Mouse (Mus musculus) CH12.LX (cell line): ENCODE measurements around the gene Rrp15. TPM values are rescaled to one million over a fixed set of nuclear protein-coding genes. Genes with fewer than 3 reads are reported as not detected.

ENCODE experiments used
- DNase-seq: peaks from one replicate; pipeline ENCODE4 v3.0.0-alpha.2; 2013; ENCODE audit errors: extremely low read depth
- H3K27ac ChIP-seq: 2 replicates; pipeline ENCODE4 v1.5.1; 2012; ENCODE audit warnings: low read depth, mild to moderate bottlenecking, control low read depth, moderate library complexity; ENCODE audit not compliant: insufficient read depth
- H3K27me3 ChIP-seq: replicated peaks from 2 replicates; pipeline ENCODE3; 2012; ENCODE audit warnings: inconsistent platforms
- H3K36me3 ChIP-seq, 2 experiments: replicated peaks in 1 of 2; 2 replicates each; pipeline versions ENCODE3 to v1.6.1; 2012; ENCODE audit warnings: inconsistent platforms in 1 of 2, low read length in 1 of 2, mild to moderate bottlenecking in 1 of 2, mixed read lengths in 1 of 2, moderate library complexity in 1 of 2; ENCODE audit not compliant: control insufficient read depth in 1 of 2, insufficient read depth in 1 of 2
- H3K4me1 ChIP-seq, 2 experiments: 2 replicates each; pipeline ENCODE4 v1.6.1; 2012; ENCODE audit warnings: inconsistent platforms in 1 of 2, moderate library complexity in 1 of 2; ENCODE audit not compliant: insufficient read depth in 2 of 2, control insufficient read depth in 1 of 2
- H3K4me2 ChIP-seq: 2 replicates; pipeline ENCODE4 v1.6.1; 2012; ENCODE audit warnings: low read depth, mild to moderate bottlenecking, control low read depth; ENCODE audit not compliant: poor library complexity, insufficient read depth, severe bottlenecking
- H3K4me3 ChIP-seq, 3 experiments: fragments of 150-350 bp in 1 of 3; sonication (generic) in 1 of 3; replicated peaks in 1 of 3; 2 replicates each; pipeline versions ENCODE3 to v1.5.1; 2011 to 2012; ENCODE audit warnings: low read depth in 2 of 3, low read length in 2 of 3, mild to moderate bottlenecking in 2 of 3, moderate library complexity in 2 of 3, control low read depth in 1 of 3, improper control_type of control experiment in 1 of 3, inconsistent platforms in 1 of 3, mixed read lengths in 1 of 3; ENCODE audit not compliant: poor library complexity in 1 of 3
- H3K79me2 ChIP-seq: replicated peaks from 2 replicates; pipeline ENCODE4 v1.6.1; 2012; ENCODE audit warnings: mild to moderate bottlenecking, moderate library complexity; ENCODE audit not compliant: control insufficient read depth, poor library complexity, insufficient read depth, severe bottlenecking; ENCODE audit errors: extremely low read depth
- H3K9ac ChIP-seq: 2 replicates; pipeline ENCODE4 v1.6.1; 2012; ENCODE audit warnings: low read depth, mild to moderate bottlenecking, control low read depth, moderate library complexity; ENCODE audit not compliant: insufficient read depth
- H3K9me3 ChIP-seq: replicated peaks from 2 replicates; pipeline ENCODE3; 2012; ENCODE audit warnings: low read length, inconsistent platforms, mixed read lengths
- BHLHE40 ChIP-seq: IDR thresholded peaks from 2 replicates; pipeline ENCODE4 v1.6.1; 2011; ENCODE audit warnings: mild to moderate bottlenecking, low read depth, low read length, improper control_type of control experiment
- CHD2 ChIP-seq: IDR thresholded peaks from 2 replicates; pipeline ENCODE4 v1.6.1; 2011; ENCODE audit warnings: low read length, improper control_type of control experiment
- E2F4 ChIP-seq: IDR thresholded peaks from 2 replicates; pipeline ENCODE4 v1.6.1; 2011; ENCODE audit warnings: low read depth, low read length, improper control_type of control experiment; ENCODE audit not compliant: insufficient replicate concordance
- ELF1 ChIP-seq: IDR thresholded peaks from 2 replicates; pipeline ENCODE4 v1.6.1; 2014; ENCODE audit warnings: low read depth, mild to moderate bottlenecking, inconsistent platforms, low read length, improper control_type of control experiment
- EP300 ChIP-seq: IDR thresholded peaks from 2 replicates; pipeline ENCODE4 v1.6.1; 2011; ENCODE audit warnings: low read length, improper control_type of control experiment
- GABPA ChIP-seq: IDR thresholded peaks from 2 replicates; pipeline ENCODE4 v1.6.1; 2012; ENCODE audit warnings: low read depth, low read length, improper control_type of control experiment, inconsistent platforms; ENCODE audit not compliant: insufficient replicate concordance
- IRF4 ChIP-seq: IDR thresholded peaks from 2 replicates; pipeline ENCODE4 v1.6.1; 2014; ENCODE audit warnings: low read depth, mild to moderate bottlenecking, inconsistent platforms, low read length, improper control_type of control experiment
- JUN ChIP-seq: IDR thresholded peaks from 2 replicates; pipeline ENCODE4 v1.6.1; 2011; ENCODE audit warnings: low read depth, mild to moderate bottlenecking, low read length, improper control_type of control experiment, moderate library complexity; ENCODE audit not compliant: insufficient read depth
- JUND ChIP-seq: conservative IDR thresholded peaks from 2 replicates; pipeline ENCODE4 v1.6.1; 2011; ENCODE audit warnings: low read depth, low read length, improper control_type of control experiment
- KAT2A ChIP-seq: IDR thresholded peaks from 2 replicates; pipeline ENCODE4 v1.6.1; 2012; ENCODE audit warnings: low read length, improper control_type of control experiment, inconsistent platforms; ENCODE audit not compliant: insufficient replicate concordance
- MAFK ChIP-seq: IDR thresholded peaks from 2 replicates; pipeline ENCODE4 v1.6.1; 2011; ENCODE audit warnings: low read length, improper control_type of control experiment; ENCODE audit not compliant: insufficient replicate concordance
- MEF2A ChIP-seq: IDR thresholded peaks from 2 replicates; pipeline ENCODE4 v1.6.1; 2014; ENCODE audit warnings: low read depth, mild to moderate bottlenecking, inconsistent platforms, low read length, improper control_type of control experiment, borderline replicate concordance
- MXI1 ChIP-seq: IDR thresholded peaks from 2 replicates; pipeline ENCODE4 v1.6.1; 2011; ENCODE audit warnings: mild to moderate bottlenecking, low read depth, low read length, improper control_type of control experiment
- MYC ChIP-seq: IDR thresholded peaks from 2 replicates; pipeline ENCODE4 v1.6.1; 2011; ENCODE audit warnings: low read depth, mild to moderate bottlenecking, improper control_type of control experiment, low read length
- NELFE ChIP-seq: IDR thresholded peaks from 2 replicates; pipeline ENCODE4 v1.6.1; 2011; ENCODE audit warnings: low read depth, low read length, improper control_type of control experiment
- NRF1 ChIP-seq: IDR thresholded peaks from 2 replicates; pipeline ENCODE4 v1.6.1; 2014; ENCODE audit warnings: low read depth, mild to moderate bottlenecking, inconsistent platforms, low read length, improper control_type of control experiment, moderate library complexity
- POLR2A ChIP-seq: IDR thresholded peaks from 2 replicates; pipeline ENCODE4 v1.6.1; 2011; ENCODE audit warnings: low read depth, mild to moderate bottlenecking, improper control_type of control experiment, low read length
- POLR2AphosphoS2 ChIP-seq: IDR thresholded peaks from 2 replicates; pipeline ENCODE4 v1.6.1; 2011; ENCODE audit warnings: low read depth, low read length, improper control_type of control experiment
- TBP ChIP-seq: conservative IDR thresholded peaks from 2 replicates; pipeline ENCODE4 v1.6.1; 2011; ENCODE audit warnings: low read depth, low read length, improper control_type of control experiment
- UBTF ChIP-seq: IDR thresholded peaks from 2 replicates; pipeline ENCODE4 v1.6.1; 2012; ENCODE audit warnings: low read depth, mild to moderate bottlenecking, inconsistent platforms, low read length, improper control_type of control experiment, moderate library complexity
- USF1 ChIP-seq: IDR thresholded peaks from 2 replicates; pipeline ENCODE4 v1.6.1; 2014; ENCODE audit warnings: low read depth, mild to moderate bottlenecking, inconsistent platforms, low read length, improper control_type of control experiment
- USF2 ChIP-seq: conservative IDR thresholded peaks from 2 replicates; pipeline ENCODE4 v1.6.1; 2011; ENCODE audit warnings: low read depth, low read length, improper control_type of control experiment
- ZC3H11A ChIP-seq: IDR thresholded peaks from 2 replicates; pipeline ENCODE4 v1.6.1; 2012; ENCODE audit warnings: low read depth, mild to moderate bottlenecking, inconsistent platforms, low read length, improper control_type of control experiment
- ZKSCAN1 ChIP-seq: IDR thresholded peaks from 2 replicates; pipeline ENCODE4 v1.6.1; 2012; ENCODE audit warnings: low read depth, inconsistent platforms, low read length, improper control_type of control experiment, borderline replicate concordance
- ZNF384 ChIP-seq: IDR thresholded peaks from 2 replicates; pipeline ENCODE4 v1.6.1; 2012; ENCODE audit warnings: low read depth, low read length, improper control_type of control experiment, inconsistent platforms
- dilution Hi-C: fragments of 300-500 bp; cut with MboI; formaldehyde crosslinking; loops from 2 replicates; pipeline ENCODE4 v1.14.3; 2020; ENCODE audit warnings: low sequenced_read_pairs; ENCODE audit not compliant: extremely low pct_unique_long_range_greater_than_20kb, extremely low pct_ligation_motif_present
- in situ Hi-C: fragments of 300-500 bp; cut with MboI; formaldehyde crosslinking; loops from 3 replicates; pipeline ENCODE4 v1.14.3; 2019; ENCODE audit warnings: low sequenced_read_pairs, low pct_ligation_motif_present, low pct_unique_long_range_greater_than_20kb, mixed read lengths
- polyA plus RNA-seq: library from polyadenylated mRNA; unstranded; fragments of >175 nt; gene quantifications from 2 replicates; pipeline ENCODE4 v1.2.1, GENCODE M21; 2012; ENCODE audit warnings: low read depth; ENCODE audit not compliant: insufficient read length
- total RNA-seq, 2 experiments: library from RNA; depleted of rRNA; stranded (reverse); fragments of 300-350 nt in 1 of 2; fragments of >200 nt in 1 of 2; gene quantifications; 2 replicates each; pipeline ENCODE4 v1.2.3; 2012 to 2014

The Rrp15 gene
- total and polyA plus RNA-seq, 3 experiments: 83.8 to 176 (median 172) TPM

DNA sequence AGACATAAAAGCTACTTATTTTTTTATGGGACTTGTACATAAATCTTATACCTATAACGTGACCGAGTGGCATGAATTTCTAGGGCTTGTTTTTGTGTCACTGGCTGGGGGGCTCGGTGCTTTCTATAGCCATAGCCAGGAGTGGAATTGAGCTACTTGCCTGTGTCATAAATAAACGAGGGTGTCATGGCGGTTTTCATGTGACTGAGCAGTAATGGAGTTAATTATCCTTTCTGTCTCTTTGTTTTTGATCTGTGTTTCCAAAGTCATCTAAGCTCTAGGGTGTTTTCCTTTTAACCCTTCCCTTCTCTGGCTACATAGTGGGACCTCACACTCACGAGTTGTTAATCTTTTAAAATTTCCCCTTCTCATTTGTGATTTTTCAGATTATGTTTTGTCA lies 48.8 kb upstream of the Rrp15 start:
- Histone ChIP-seq H3K27me3 (no peaks in the 10 kb centered on the region), H3K4me1 (peaks cover 0 to 18% of the 10 kb centered on the region in 2 experiments; a peak in 2 of 4 replicates), H3K79me2 (no peaks in the 10 kb centered on the region), H3K36me3 (no peaks in the 10 kb centered on the region), H3K27ac (no peak overlapping the region), H3K4me2 (no peak overlapping the region), H3K9ac (no peak overlapping the region), H3K4me3 (no peak overlapping the region), H3K9me3 (no peaks in the 10 kb centered on the region)
- TF ChIP-seq POLR2AphosphoS2: no peak
- TF ChIP-seq ZKSCAN1: no peak
- no peak for TF ChIP-seq EP300
- no peak for TF ChIP-seq UBTF
- no peak for TF ChIP-seq JUN
- TF ChIP-seq TBP: no peak
- TF ChIP-seq NELFE: no peak
- TF ChIP-seq USF1: no peak
- no peak for TF ChIP-seq IRF4
- TF ChIP-seq ELF1: no peak
- no peak for TF ChIP-seq KAT2A
- no peak for TF ChIP-seq MEF2A
- no peak for TF ChIP-seq GABPA
- no peak for DNase-seq
- in situ Hi-C loops: no loop called here
- dilution Hi-C loops: no loop called here

DNA sequence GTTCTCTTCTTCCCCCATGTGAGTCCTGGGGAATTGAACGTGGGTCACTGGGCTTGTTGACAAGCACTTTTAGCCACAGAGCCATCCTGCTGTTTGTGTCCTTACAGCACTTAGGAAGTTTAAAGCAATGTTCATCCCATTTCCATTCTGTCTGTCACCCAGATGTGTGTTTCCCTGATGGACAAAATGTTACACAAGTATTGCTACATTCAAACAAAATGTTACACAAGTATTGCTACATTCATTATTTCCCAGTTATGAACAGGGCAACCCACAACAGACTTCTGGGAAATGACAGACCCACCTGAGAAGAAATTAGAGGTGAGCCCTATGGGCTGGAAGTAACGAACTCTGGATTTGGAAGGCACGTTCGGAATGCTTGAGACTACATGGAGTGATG lies 36.2 kb upstream of the Rrp15 start:
- Histone ChIP-seq H3K4me2 (no peak overlapping the region), H3K9me3 (no peaks in the 10 kb centered on the region), H3K79me2 (no peaks in the 10 kb centered on the region), H3K4me1 (no peaks in the 10 kb centered on the region), H3K36me3 (no peaks in the 10 kb centered on the region), H3K4me3 (no peak overlapping the region), H3K27me3 (no peaks in the 10 kb centered on the region), H3K27ac (no peak overlapping the region), H3K9ac (no peak overlapping the region)
- no peak for DNase-seq
- dilution Hi-C loops (no loop called here), in situ Hi-C loops (no loop called here)
- TF ChIP-seq JUN (no peak), POLR2A (no peak), MAFK (no peak), ZNF384 (no peak), NELFE (no peak), UBTF (no peak), CHD2 (no peak), NRF1 (no peak), BHLHE40 (no peak), KAT2A (no peak), MXI1 (no peak), MYC (no peak), USF1 (no peak), JUND (no peak), E2F4 (no peak), EP300 (no peak), USF2 (no peak), ZC3H11A (no peak), GABPA (no peak)
- TF ChIP-seq, all 38 proteins: peak for 0
